Mouse (Mus musculus) small intestine, adult 10 weeks (tissue): Measurements from ENCODE around the gene Hepacam2. TPM values are rescaled to one million over a fixed set of nuclear protein-coding genes. Genes with fewer than 3 reads are reported as not detected.

Experiments
- polyA plus RNA-seq: library from polyadenylated mRNA; stranded (reverse); fragments of 350-450 nt; fragmentation: Illumina TruSeq; extraction: RNeasy Lipid Tissue Mini Kit (QIAGEN cat#74804); gene quantifications from one replicate; pipeline ENCODE4 v1.2.3, GENCODE M21; 2014; ENCODE audit warnings: low replicate concordance

Hepacam2 gene
- polyA plus RNA-seq, result 99.0 TPM

DNA sequence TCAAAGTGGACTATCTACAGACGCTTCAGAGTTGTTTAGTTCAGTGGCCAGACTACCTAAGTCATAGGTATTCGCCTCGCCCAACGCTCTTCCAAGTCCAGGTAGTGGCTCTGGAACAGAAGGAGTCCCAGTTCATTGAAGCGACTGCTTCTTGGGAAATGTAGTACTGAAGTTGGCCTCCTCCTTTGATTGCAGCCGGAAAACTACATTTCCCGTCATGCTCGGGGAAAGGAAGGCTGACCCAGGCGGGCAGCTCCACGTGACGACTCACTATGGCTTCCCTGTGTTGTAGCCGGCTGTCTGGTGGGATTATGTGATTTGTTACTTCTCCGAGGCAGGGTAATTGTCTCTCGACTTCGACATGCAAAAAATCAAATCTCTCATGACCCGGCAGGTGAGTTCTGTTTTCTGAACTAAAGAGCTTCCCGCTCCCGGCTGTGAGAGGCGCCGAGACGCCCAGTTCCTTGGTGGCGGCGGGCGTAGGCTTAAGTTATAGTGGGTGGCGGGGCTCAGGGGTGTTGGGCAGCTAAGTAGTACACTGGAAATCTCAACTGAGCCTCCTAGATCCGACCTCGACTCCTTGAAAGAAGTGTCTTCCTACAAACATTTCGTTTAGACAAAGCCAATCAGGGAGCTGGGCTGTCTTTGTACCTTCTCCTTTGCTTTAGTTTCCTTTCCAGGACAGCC, at the start of gene Hepacam2, which contains the start of gene Vps50:
Gene Hepacam2 (minus strand): TSS at position 137 of the 687 bp plus-strand sequence.
Gene Vps50 (plus strand): TSS at position 221 of the 687 bp plus-strand sequence.

Other genes starting within 250 kb of the Hepacam2 start
- gene Samd9l, start 98.7 kb downstream of the Hepacam2 start, polyA plus RNA-seq, result 225 TPM
- gene Vps50, start 84 bp upstream of the Hepacam2 start, polyA plus RNA-seq, result 60.3 TPM